Mouse (Mus musculus) gastrocnemius, postnatal 10 days (tissue): ENCODE results near the gene Tsx. TPM values are rescaled to one million over a fixed set of nuclear protein-coding genes. Genes with fewer than 3 reads are reported as not detected.

Experiments
- total RNA-seq, 2 experiments: library from RNA; stranded (reverse); gene quantifications; 2 replicates each; pipeline ENCODE4 v1.2.3; 2021

Tsx gene
- total RNA-seq, 2 experiments from 2014 or later: not detected

Other genes starting within 250 kb of the Tsx start
- gene Nap1l2, start 227.8 kb upstream of the Tsx start, total RNA-seq: not detected
- not detected for gene Cdx4, start 93.1 kb upstream of the Tsx start, total RNA-seq
- 1 to 10 TPM in 1 of 2 experiments, under 1 TPM in 1; 0.89 to 1.1 TPM for gene Chic1, start 58.0 kb upstream of the Tsx start, total RNA-seq
- not detected for gene Gm26992, start 7.5 kb downstream of the Tsx start, total RNA-seq
- not detected for gene Zcchc13, start 216.1 kb downstream of the Tsx start, total RNA-seq